Mouse (Mus musculus) kidney, postnatal 25 days (tissue): ENCODE measurements around the gene Bicd1.

Source experiments
- DNase-seq, 2 experiments: peaks; one replicate each; pipeline ENCODE4 v3.0.0; 2021; ENCODE audit warnings: mixed read lengths in 2 of 2

The Bicd1 gene

DNA sequence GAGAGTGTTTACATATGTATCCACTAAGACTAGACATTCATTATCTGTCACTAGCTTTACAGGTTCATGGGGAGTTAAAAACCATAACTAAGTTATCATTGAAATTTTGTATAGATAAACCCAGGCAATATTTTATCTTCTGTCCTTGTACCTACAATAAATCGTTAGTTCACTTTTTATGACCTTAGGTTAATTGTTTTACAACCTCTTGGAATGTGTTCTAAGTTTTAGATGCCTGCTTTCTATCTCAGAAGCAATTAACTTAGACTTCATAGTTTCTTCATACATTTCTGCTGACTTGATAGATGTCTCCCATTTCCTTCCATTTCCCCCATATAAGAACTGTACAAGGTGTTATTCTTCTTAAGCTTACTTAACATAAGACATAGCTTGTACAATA is 158.5 kb downstream of the Bicd1 start:
- no peak for DNase-seq

DNA sequence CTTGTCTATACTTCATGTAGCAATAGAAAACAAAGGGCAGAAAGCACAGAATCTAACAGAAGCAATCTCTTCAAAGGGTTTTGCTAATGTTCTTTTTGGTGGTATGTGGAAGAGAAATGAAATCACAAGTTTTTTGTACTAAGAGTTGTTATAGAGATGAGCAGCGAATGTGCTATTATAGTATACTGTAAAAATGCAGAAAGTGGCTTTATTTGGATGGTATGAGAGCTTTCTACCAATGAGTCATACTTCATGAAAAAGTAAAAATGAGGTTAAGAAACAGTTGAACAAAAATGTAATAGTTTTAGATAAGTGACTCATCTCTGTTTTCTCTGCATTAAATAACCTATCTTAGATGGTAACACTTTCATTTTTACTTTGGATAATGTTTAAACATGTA is 165.6 kb downstream of the Bicd1 start:
- no peak for DNase-seq

DNA sequence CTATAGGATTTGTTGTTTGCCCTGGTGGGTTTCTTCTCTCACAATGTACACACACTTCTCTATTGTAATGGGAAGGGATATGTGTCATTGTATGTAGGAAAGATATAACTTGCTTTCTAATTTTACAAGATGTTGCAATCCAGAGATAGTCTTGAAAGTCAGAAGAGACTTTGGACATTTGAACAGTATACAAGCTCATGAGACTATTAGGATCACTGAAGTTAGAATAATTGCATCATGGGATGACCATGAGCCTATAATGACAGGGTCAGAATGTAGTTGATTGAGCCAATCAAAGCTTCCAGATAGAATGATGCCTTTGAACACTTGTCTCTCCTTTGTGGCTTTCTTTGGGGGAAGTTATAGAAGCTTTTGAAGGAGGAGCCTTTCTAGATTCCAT is 171.4 kb downstream of the Bicd1 start:
- DNase-seq, result no peak

DNA sequence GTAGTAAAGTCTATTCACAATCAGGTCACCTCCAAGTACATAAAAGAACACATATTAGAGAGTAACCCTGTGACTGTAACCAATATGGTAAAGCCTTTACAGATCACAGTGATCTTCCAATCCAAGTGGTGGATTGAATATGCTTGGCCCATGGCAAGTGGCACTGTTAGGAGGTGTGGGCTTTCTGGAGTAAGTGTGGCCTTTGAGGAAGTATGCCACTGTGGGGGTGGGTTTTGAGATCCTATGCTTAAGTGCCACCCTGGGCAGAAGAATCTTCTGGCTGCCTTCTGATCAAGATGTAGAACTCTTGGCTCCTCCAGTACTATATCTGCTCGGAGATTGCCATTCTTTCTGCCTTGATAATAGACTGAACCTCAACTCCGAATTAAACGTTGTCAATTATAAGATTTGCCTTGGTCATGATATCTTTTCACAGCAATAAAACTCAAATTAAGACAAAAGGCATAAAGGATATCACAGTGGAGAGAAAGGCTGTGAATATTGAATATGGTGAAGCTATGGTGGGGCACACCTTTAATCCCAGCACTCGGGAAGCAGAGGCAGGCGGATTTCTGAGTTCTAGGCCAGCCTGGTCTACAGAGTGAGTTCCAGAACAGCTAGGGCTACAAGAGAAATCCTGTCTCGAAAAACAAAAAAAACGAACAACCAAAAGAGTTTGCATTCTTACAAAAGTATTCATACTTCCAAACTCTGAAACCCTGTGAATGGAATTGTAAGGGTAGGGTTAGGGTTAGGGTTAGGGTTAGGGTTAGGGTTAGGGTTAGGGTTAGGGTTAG is 177.2 kb downstream of the Bicd1 start:
- DNase-seq, result no peak
